Mouse (Mus musculus) forelimb bud, embryonic 11.5 days (tissue): ENCODE measurements at regions not wholly inside any gene's neighbourhood (a gene's known extent, or its start where the extent isn't known, plus 50 kb on each side); places are given as distances from the start of the nearest gene placed in this dataset.
"Not testable (repeated sequence)": the region's sequence is repeated elsewhere in the genome, so short reads cannot be mapped to it uniquely, and the experiment has no call there.

Experiments used
- DNase-seq: peaks from one replicate; pipeline ENCODE4 v3.0.0-alpha.2; 2012; ENCODE audit warnings: low read depth, low spot score

DNA sequence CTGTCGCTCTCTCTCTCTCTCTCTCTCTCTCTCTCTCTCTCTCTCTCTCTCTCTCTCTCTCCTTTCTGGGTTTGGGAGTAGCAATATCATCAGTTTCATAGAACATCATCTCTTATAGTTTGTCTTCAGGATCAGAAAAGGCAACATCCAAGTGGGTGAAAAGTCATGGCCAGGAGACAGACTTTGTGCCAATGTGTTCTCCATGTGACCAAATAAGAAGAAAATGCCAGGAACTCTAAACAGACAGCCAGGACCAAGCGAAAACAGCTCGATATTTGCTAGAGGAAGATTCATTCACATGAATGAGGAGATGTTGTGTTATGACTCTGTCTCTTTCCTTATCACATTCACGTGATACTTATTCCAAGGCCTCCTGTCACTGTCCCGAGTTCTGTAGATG, 1332.8 kb upstream of the A1bg start:
- no peak for DNase-seq

DNA sequence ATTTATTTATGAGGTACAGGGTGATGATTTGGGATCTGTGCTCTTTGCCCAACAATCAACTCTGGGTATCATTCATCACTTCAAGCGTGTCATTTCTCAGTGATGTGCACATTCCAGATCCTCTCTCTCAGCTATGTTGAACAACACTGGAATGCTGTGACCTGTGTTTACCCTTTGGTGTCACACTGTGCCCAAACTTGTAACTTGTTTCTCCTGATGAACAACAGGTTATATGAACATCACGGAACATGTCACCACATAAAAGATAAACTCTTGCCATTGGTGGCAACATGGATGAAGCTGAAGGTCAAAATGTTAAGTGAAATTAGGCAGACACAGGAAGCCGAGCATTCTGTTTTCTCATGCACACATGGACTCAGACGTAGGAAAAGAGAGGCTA, 1330.9 kb upstream of the A1bg start:
- no peak for DNase-seq

DNA sequence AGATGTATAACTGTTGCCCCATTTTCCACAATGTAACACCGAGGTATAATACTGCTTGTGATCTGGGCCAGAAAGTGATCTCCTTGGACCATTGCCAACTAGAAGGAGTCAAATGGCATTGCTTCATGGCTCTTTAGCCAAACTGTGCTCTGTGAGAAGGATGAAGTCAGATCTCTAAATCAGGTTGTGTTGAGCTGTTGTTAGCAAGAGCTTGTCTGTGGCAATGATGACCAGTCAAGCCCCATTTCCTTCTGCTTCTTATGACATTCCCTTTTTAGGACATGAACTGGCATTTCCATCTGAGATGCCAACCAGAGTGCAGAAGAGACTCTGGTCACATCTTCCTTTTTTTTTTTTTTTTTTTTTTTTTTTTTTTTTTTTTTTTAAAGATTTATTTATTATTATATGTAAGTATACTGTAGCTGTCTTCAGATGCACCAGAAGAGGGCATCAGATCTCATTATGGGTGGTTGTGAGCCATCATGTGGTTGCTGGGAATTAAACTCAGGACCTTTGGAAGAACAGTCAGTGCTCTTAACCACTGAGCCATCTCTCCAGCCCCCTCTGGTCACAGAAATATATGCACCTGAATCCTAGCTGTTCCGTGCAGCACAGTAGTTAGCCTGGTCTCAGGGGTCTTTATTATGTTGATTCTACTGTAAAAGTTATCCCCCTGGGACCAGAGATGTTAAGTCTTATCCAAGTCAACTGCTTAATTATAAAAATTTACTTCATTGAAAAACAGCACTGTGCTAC, 1329.4 kb upstream of the A1bg start:
- DNase-seq: not testable (repeated sequence)

DNA sequence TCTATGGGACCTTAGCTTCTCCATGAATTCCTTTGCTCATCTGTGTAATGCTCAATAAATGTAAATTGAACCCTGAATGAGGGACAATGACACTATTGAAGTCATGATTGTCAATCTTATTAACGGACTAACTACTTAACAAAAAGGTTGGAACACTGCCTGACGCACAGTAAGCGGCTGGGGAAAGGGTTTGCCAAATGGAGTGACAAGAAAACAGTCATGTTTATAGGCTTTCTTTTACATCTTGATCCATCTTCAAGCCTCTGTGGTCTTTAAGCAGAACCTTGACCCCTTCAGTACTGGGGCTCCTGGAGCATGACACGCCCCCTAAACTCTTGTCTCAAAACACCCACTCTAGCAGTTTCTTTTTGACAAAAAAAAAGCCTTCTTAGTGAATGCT, 1326.6 kb upstream of the A1bg start:
- no peak for DNase-seq

DNA sequence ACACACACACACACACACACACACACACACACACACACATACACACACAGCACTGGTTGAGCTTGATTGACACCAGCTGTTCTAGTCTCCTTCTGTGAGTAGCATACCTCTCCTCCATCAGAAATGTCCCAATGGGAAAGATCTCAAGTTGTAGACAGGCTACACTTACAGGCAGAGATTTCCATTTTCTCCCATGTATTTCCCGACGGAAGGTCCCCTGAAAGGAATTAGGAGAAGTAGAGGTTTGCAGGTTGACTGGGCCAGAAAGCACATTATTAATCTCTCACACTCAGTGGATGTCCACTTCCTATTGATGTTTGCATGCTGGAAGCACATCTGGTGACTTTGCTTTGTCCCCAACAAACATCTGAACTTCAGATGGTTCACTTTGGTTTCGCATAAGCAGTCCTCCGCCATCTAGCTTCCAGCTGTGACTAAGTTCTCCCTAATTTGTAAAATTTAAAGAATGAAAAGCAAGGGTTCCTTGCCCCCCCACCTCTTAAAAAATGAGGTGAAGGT, 1323.8 kb upstream of the A1bg start:
- no peak for DNase-seq

DNA sequence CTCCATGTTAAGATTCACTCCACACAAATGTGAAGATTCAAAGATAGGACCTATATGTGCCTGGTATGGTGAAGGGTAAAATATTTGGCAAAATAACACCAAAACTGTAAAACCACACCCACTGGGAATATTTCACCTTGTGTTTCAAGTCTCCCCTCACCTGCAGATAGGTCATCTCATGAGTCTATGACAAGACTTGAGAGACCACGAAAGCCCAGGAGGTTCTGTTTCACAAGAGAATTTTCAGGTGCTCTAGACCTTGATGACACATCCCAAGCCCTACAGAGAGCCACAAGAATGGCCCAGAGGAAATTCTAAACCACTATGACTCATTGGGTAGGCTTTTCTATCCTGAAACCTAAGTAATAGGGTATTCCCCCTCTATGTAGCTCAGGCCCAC, 1322.4 kb upstream of the A1bg start:
- no peak for DNase-seq

DNA sequence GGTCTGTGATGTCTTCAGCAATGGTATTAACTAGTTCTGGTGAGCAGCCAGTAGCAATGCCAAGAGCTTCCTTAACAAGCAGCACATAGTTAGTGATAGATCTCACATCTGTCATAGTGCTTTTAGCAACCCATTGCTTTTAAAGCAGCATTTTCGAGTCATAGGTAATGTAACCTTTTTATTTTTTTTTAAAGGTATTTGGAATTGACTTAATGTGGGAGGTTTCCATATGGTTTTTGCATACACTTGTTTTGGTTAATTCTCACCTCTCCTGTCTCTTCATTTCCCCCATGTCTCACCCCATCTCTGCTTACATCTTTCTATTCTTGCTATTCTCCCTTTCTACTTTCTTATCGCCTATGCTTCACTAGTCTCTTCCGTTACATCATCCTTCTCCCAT, 1322.0 kb upstream of the A1bg start:
- DNase-seq: no peak

DNA sequence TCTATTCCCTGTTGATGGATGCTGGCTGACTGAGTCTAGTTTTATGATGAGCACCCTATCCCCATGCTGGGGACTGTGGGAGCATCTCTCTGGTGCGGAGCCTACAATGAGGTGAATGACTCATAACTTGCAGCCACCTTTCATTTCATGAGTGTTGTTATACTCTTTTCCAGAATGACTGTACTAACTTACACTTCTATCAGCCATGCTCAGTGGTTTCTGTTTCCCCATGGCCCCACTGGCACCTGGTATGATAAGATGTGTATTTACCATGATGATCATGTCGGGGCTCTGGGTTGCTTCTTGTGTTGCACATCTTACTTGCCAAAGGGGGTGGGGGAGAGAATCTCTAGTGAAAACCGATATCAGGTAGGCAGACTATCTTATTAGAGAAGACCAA, 1317.2 kb upstream of the A1bg start:
- DNase-seq: no peak

DNA sequence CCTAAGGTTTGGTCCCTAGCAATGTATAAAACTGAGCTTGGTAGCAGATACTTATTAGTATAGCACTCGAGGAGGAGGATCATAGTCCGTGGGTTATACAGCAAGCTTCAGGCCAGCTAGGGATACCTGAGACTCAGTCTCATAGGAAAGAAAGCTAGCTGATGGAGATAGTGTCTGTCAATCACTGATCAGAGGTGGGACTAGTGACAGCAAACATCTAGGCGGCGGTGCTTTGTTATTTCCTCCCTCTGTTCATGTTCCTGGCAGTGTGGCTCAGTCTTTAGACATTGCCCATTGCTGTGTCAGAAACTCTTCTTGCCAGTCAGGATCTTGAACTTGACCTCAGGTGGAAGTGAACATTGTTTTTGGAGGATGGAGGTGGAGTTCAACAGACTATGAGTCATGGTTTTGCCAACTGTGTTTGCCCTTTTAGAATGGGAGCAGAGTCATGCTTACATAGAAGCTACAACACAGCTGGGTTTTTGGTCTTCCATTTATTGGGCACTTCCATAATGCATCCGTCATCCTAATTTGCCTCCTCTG, 1315.8 kb upstream of the A1bg start:
- no peak for DNase-seq

DNA sequence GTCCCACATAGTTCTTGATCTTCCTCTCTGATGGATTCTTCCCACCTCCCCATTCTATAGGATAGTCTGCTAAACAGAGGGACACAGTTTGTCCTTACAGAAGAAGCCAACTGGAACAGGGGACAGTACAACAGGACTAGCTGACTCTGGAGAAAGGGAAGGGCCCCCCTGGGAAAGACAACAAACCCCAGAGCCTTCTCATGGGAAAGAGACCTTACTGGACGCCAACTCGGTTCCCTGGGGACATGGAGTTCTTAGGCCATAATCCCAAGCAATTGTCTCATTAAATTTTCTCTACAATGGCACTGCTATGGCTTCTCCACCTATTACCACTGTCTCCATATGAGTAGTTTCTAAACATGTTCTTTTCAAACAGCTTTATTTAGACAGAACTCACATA, 1313.2 kb upstream of the A1bg start:
- no peak for DNase-seq

DNA sequence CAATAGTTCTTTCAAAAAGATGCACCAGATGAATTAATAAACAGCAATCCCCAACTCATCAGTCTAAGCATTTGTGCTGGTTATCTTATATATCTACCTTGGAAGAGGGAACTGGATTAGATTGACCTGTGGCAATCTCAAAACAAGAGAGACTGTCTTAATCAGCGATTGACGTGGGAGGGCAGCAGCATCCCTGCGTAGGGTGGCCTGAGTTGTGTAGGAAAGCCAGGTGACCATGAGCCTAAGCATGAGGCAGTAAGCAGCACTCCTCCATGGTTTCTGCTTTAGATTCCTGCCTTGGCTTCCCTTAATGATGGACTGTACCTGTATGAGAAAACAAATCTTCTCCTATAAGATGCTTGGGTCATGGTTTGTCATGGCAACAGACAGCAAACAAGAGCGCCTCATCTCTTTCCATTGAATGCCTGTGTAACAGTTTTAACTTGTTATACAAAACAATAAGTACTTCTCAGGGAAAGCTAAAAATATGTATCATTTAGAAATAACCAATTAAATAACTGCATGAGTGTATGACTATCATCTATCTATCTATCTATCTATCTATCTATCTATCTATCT, 1311.5 kb upstream of the A1bg start:
- no peak for DNase-seq

DNA sequence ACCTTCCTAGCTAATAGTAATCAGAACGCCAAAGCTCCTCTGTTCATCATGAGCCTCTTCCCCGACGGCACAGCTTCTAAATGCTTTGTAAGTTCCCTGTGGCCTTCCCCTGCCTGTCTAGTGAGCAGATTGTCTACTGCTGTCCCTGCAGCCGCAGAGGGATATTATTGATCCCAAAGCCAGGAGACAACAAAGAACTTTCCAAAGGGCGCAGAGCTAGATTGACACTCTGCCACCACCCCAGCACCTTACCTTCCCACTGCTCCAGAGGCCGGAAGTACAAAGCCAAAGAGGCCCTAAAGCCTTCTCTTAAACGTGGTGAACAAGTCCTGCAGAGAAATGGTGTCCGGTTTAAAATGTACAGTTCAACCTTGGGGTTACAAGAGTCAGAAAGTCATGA, 1310.3 kb upstream of the A1bg start:
- DNase-seq: no peak

DNA sequence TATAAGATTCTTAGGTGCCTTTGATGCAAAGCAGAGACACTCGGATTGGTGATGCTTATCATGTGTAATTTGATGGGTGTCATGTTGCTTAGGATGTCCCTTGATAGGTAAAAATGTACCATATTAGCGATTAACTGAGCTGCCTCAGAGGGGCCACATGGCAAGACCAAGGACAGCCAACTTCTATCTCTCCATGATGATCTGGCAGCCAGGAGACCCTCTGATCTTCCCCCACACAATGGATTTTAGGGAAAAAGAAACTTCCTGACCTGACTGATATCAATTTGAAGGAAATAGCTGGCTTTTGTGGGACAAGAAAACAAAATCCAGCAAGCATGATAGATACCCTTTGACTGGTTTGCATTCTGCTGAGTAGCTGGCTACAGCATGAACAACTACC, 1308.9 kb upstream of the A1bg start:
- peak; percentile 8 for DNase-seq

DNA sequence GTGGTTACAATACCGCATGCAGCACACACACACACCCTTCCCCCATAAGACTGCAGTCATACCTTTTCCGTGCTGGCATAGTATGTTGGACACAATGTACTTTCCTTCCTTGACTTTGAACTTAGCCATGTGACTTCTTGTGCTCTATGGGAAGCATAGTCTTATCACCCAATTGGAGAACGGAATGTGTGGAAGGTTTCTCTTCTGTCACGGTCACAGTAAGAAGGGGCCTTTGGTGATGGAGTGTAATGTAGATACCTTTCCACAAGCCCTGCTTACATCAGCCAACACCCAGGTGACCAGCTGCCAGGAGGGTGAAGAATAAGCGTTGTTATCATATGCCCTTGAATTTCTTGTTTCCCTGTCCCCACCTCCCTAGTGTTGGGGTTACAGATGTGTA, 1308.0 kb upstream of the A1bg start:
- no peak for DNase-seq

DNA sequence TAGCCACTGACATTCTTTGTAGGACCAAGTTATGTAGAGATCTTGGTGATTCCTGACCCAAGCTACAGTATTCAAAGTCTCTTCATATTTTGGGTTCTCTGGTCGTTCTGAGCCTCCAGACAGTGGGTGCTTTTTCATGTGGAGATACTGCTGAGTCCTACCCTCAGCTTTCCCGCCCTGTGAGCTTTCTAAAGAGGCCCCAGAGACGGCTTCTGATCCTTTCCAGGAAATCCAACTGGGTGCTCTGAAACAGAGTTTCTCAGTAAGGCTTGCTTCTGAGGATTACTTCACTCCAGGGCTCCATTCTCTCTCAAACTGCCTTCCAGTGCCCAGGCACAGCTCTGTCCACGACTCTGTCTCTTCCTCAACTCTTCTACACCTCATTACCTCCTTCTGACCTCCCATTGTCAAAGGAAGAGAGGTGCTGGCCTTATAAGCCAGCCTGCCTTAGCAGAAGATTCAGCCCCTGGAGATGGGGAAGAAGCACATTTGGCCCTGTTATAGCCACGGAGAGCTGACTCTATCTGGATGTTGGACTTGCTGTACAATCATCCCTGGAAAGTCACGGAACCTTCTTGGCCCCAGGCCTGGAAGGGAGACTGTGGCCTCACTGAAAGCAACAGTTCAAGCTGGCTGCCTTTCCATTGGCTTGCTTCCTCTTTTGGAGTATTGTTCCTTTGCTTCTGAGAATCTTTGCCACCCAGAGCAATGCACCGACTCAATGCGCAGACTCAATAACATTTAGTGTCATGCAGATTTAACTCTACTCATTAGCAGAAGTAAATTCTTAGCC, 1306.9 kb upstream of the A1bg start:
- no peak for DNase-seq

DNA sequence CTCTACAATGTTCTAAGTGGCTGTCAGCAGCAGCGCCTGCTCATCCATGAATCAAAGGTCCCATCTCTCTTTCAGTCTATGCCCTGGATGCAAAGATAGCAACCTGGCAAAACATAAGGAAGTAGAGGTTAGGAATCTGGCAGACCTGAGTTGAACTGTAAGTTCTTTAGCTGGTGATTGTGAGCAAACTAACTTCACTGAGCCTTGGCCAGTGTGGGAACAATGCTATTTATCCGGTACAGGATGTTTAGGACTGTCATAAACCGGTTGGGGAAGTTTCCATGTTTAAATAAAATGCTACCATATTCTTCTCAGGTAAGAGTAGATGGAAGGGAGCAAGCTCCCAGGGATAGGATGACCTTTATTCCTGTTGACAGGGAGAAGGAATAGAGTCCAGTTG, 1306.2 kb upstream of the A1bg start:
- DNase-seq: no peak

DNA sequence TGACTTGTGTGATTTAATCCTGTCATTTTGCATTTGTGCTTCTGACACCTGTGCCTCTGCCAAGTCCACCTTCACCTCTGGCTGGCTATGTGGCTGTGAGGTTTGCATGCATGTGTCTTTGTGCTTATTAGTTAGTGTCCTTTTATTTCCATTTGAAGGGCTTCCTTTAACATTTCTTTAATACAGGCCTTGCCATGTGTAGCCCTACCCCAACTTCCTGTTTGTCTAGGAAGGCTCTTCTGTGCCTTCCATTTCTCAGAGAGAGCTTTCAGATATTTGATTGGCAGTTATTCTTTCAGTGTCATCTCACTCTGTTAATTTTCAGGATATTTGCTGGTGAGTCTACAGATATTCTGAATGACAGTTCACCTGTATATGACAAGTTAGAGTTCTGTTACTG, 1302.0 kb upstream of the A1bg start:
- no peak for DNase-seq

DNA sequence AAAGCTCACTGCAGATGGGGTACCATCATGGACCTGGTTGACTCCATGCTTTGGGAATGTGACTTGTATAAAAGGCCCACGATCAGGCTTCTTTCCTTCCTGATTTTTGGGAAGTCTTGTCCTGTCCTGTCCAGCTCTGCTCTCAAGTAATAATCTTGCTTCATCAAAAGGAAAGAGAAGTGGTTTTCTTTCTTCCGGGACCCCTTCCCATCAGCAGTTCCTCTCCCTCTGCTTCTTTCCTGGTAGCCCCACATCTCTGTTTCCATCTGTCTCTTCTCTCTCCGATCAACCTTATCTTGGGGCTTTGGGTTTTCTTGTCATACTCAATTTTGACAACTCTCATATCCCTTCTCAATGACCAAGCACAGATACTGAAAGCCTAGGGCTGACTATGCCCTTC, 1301.4 kb upstream of the A1bg start:
- no peak for DNase-seq

DNA sequence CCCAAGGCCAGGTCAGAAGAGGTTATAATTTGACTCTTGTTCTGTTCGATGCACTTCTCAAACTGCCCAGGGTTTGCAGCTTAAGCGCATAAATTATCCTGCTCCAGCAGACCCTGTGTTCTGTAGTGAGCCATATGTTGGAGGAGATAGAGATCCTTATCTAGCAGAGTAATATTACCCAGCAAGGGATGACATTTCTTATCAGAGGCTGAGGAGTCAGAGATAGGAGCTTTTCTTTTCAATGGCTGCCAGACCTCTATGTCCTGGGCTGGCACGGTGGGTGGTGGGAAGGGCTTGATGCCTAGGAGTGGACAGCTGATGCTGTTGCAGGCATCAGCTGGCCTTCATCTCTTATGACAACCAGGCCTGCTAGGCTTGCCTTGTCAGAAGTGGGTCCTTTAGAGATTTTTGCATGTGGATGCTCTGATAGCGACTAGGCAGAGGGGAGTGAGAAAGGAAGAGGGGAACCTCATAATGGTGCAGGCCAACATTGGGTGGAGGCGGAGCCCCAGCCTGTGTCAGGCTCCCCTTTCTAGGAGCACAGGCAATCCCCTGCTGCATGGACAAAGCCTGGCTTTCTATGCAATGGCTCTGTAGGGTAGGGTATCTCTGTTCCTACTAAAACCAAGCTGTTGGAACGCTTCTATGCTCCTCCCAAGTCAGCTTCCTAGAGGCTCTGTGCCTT, 1300.5 kb upstream of the A1bg start:
- DNase-seq: no peak

DNA sequence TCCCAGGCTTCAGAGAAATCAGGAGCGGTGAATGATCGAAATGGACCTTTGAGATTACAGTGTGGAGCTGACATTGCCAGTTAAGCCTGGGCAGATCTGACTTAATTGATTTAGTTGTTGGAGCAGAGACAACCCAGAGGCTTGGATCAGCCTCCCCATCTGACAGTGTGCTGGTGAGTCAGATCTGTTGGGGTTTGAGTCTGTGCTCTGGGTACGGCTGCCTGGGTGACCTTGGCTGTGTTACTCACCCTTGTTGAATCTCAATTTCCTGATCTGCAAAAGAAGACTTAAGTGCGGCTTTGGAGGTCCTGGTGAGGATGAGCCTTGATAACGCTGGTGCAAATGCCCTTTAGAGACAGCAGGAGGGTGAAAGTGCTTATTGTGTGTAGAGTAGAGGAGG, 1299.9 kb upstream of the A1bg start:
- no peak for DNase-seq

DNA sequence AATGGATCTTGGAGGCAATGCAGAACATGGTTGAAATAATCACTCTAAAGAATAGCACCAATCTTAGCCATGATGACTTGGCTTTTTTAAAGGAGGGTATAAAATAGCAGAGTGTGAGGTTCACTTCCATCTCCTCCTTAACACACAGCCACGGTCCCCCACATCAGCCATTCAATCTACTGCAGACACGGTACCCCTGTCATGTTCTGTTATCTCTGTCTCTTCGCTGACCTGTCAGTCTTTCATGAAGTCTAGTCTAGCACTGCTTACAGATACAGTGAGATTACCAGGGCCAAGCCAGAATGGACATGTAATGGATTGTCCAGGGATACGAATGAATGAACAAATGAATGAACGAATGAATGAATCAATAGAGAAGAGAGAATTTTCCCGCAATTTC, 1299.4 kb upstream of the A1bg start:
- DNase-seq: no peak
